Mouse (Mus musculus): ENCODE results near the gene Tex38. TPM values are rescaled to one million over a fixed set of nuclear protein-coding genes. Genes with fewer than 3 reads are reported as not detected.
A peak's percentile ranks its signal among the peaks of the same experiment; 100 is the strongest.

Gene Tex38
- polyA plus RNA-seq (2012; rRNA removed): 0.71 and 0.87 TPM in 2 replicates

GRCm38 (mm10) chr4:115780918-115781317 lies at the start of gene Tex38:
TSS of gene Tex38 (minus strand) at chr4:115781018.
- Histone ChIP-seq H3K4me1 (replicated peaks; ENCODE audit: control insufficient read depth, insufficient read depth, low read length) (peaks cover 13% of the 10 kb centered on the region), H3K27me3 (ENCODE audit: control insufficient read depth, insufficient read depth, low read length) (no peaks in the 10 kb centered on the region), H3K27ac (ENCODE audit: control insufficient read depth, insufficient read depth, low read length) (no peak within 1 kb of the TSS), H3K4me3 (ENCODE audit: control insufficient read depth, insufficient read depth, low read length) (no peak within 1 kb of the TSS), H3K36me3 (ENCODE audit: control insufficient read depth, insufficient read depth, low read length) (no peaks in the 10 kb centered on the region; the same call in none of the 2 replicates)
- no peak for DNase-seq
- WGBS: 91% methylated on average over 3 of the region's 3 CpGs
- no peak for TF ChIP-seq CTCF (IDR thresholded peaks at IDR 0.05; ENCODE audit: borderline replicate concordance, control insufficient read depth, extremely low read depth, insufficient read depth, low read length, poor library complexity)
- no peak for TF ChIP-seq POLR2A (IDR thresholded peaks at IDR 0.05; ENCODE audit: control insufficient read depth, extremely low read depth, insufficient read depth, low read length, poor library complexity)

- WGBS: 31% methylated on average over 5 of the region's 5 CpGs
- H3K27ac ChIP-seq (ENCODE audit: control insufficient read depth, insufficient read depth, low read length): 0 out of 2 replicates have a peak overlapping the region, but pooled peaks have one; percentile 8
- peaks cover 32% of the 10 kb centered on the region for H3K4me1 ChIP-seq (replicated peaks; ENCODE audit: control insufficient read depth, insufficient read depth, low read length)
Observed at GRCm38 (mm10) chr4:115830491-115830890, 49.7 kb upstream of the Tex38 start.

GRCm38 (mm10) chr4:115828572-115828902 lies 47.7 kb upstream of the Tex38 start:
- Histone ChIP-seq H3K36me3 (ENCODE audit: control insufficient read depth, insufficient read depth, low read length) (no peaks in the 10 kb centered on the region; the same call in 1 of the 2 replicates), H3K27me3 (ENCODE audit: control insufficient read depth, insufficient read depth, low read length) (no peaks in the 10 kb centered on the region), H3K4me3 (ENCODE audit: control insufficient read depth, insufficient read depth, low read length) (peak overlapping the region; percentile 90), H3K4me1 (replicated peaks; ENCODE audit: control insufficient read depth, insufficient read depth, low read length) (peaks cover 32% of the 10 kb centered on the region), H3K27ac (ENCODE audit: control insufficient read depth, insufficient read depth, low read length) (no peak overlapping the region)
- no peak for DNase-seq
- WGBS: 15% methylated on average over 8 of the region's 8 CpGs
- TF ChIP-seq CTCF (IDR thresholded peaks at IDR 0.05; ENCODE audit: borderline replicate concordance, control insufficient read depth, extremely low read depth, insufficient read depth, low read length, poor library complexity) (no peak), POLR2A (IDR thresholded peaks at IDR 0.05; ENCODE audit: control insufficient read depth, extremely low read depth, insufficient read depth, low read length, poor library complexity) (no peak)

More at GRCm38 (mm10) chr4:115830491-115830890, 49.7 kb upstream of the Tex38 start:
- Histone ChIP-seq H3K36me3 (ENCODE audit: control insufficient read depth, insufficient read depth, low read length) (no peaks in the 10 kb centered on the region; the same call in 1 of the 2 replicates), H3K27me3 (ENCODE audit: control insufficient read depth, insufficient read depth, low read length) (no peaks in the 10 kb centered on the region), H3K4me3 (ENCODE audit: control insufficient read depth, insufficient read depth, low read length) (no peak overlapping the region)
- no peak for DNase-seq
- TF ChIP-seq POLR2A (IDR thresholded peaks at IDR 0.05; ENCODE audit: control insufficient read depth, extremely low read depth, insufficient read depth, low read length, poor library complexity): no peak
- no peak for TF ChIP-seq CTCF (IDR thresholded peaks at IDR 0.05; ENCODE audit: borderline replicate concordance, control insufficient read depth, extremely low read depth, insufficient read depth, low read length, poor library complexity)

GRCm38 (mm10) chr4:115827888-115828571 lies 47.2 kb upstream of the Tex38 start, which contains the start of gene Mob3c:
TSS of gene Mob3c (plus strand) at chr4:115828092.
- H3K4me3 ChIP-seq (ENCODE audit: control insufficient read depth, insufficient read depth, low read length): peak within 1 kb of the TSS; percentile 90
- TF ChIP-seq CTCF (IDR thresholded peaks at IDR 0.05; ENCODE audit: borderline replicate concordance, control insufficient read depth, extremely low read depth, insufficient read depth, low read length, poor library complexity) (no peak), POLR2A (IDR thresholded peaks at IDR 0.05; ENCODE audit: control insufficient read depth, extremely low read depth, insufficient read depth, low read length, poor library complexity) (0 out of 2 replicates have a peak, but pooled peaks have one; percentile 18)
- WGBS: under 1% methylated on average over 57 of the region's 57 CpGs
- H3K4me1 ChIP-seq (replicated peaks; ENCODE audit: control insufficient read depth, insufficient read depth, low read length): peaks cover 32% of the 10 kb centered on the region
- H3K27ac ChIP-seq (ENCODE audit: control insufficient read depth, insufficient read depth, low read length): peak within 1 kb of the TSS; percentile 31; the same call in 1 of the 2 replicates
- no peaks in the 10 kb centered on the region for H3K27me3 ChIP-seq (ENCODE audit: control insufficient read depth, insufficient read depth, low read length)
- no peaks in the 10 kb centered on the region; the same call in 1 of the 2 replicates for H3K36me3 ChIP-seq (ENCODE audit: control insufficient read depth, insufficient read depth, low read length)
- DNase-seq: peak; percentile 69

GRCm38 (mm10) chr4:115827535-115827887 lies 46.7 kb upstream of the Tex38 start:
- Histone ChIP-seq H3K27ac (ENCODE audit: control insufficient read depth, insufficient read depth, low read length) (no peak overlapping the region), H3K36me3 (ENCODE audit: control insufficient read depth, insufficient read depth, low read length) (no peaks in the 10 kb centered on the region; the same call in 1 of the 2 replicates), H3K4me3 (ENCODE audit: control insufficient read depth, insufficient read depth, low read length) (peak overlapping the region; percentile 90), H3K4me1 (replicated peaks; ENCODE audit: control insufficient read depth, insufficient read depth, low read length) (peaks cover 32% of the 10 kb centered on the region), H3K27me3 (ENCODE audit: control insufficient read depth, insufficient read depth, low read length) (no peaks in the 10 kb centered on the region)
- WGBS: 2% methylated on average over 4 of the region's 4 CpGs
- DNase-seq: no peak
- TF ChIP-seq POLR2A (IDR thresholded peaks at IDR 0.05; ENCODE audit: control insufficient read depth, extremely low read depth, insufficient read depth, low read length, poor library complexity) (no peak), CTCF (IDR thresholded peaks at IDR 0.05; ENCODE audit: borderline replicate concordance, control insufficient read depth, extremely low read depth, insufficient read depth, low read length, poor library complexity) (no peak)

GRCm38 (mm10) chr4:115827066-115827465 lies 46.2 kb upstream of the Tex38 start:
- Histone ChIP-seq H3K4me1 (replicated peaks; ENCODE audit: control insufficient read depth, insufficient read depth, low read length) (peaks cover 31% of the 10 kb centered on the region), H3K27me3 (ENCODE audit: control insufficient read depth, insufficient read depth, low read length) (no peaks in the 10 kb centered on the region), H3K4me3 (ENCODE audit: control insufficient read depth, insufficient read depth, low read length) (no peak overlapping the region), H3K36me3 (ENCODE audit: control insufficient read depth, insufficient read depth, low read length) (no peaks in the 10 kb centered on the region), H3K27ac (ENCODE audit: control insufficient read depth, insufficient read depth, low read length) (no peak overlapping the region)
- TF ChIP-seq CTCF (IDR thresholded peaks at IDR 0.05; ENCODE audit: borderline replicate concordance, control insufficient read depth, extremely low read depth, insufficient read depth, low read length, poor library complexity) (no peak), POLR2A (IDR thresholded peaks at IDR 0.05; ENCODE audit: control insufficient read depth, extremely low read depth, insufficient read depth, low read length, poor library complexity) (no peak)
- WGBS: 67% methylated on average over 3 of the region's 3 CpGs
- DNase-seq: no peak
